In the genomic region with DNA sequence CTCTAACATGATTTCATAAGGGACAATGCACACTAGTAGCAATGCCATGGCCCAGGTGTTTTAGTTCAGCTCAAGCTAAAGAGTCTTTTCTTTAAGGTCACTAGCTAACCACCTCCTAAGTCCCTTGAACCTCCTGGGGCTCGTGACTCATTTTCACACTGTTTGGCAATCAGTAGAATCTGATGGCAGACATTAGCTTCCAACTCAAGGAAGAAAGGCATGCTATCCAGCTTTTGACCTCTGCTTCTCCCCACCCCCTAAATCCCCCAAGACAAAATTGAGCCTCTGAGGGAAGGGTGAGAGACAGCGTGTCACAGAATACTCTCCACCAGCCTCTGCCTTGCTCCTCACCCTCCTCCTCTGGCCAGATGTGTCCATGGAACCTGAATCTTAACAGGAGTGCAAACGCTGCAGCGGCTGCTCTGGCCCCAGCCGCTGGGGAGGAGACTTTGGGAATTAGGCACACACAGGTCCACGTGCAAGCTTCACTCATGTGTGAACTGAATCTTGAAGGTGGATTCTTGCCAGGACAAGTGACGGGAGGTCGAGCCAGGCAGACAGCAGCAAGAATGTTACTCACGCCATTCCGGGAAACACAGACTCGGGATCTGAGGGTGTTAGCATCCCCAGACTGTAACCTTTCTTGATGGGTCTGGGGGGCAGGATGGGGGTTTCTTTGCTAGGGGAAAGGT, we compare ENCODE assay signal across 10 mouse cellular contexts. TPM values are rescaled to one million over a fixed set of nuclear protein-coding genes. Genes with fewer than 3 reads are reported as not detected.
DNase-seq lines count a peak whose midpoint lies in the region; ATAC-seq lines count a peak whose summit lies in the region.
"Had no signal": no experiment of that assay in that cellular context is flagged by ENCODE, and none has a peak within 500 bp of the region (broad histone marks: within the 10 kb centered on the region; RNA-seq: fewer than 3 reads in every experiment).

No protein-coding gene starts in this region.

- H3K27me3 ChIP-seq in midbrain, embryonic 11.5 days (ENCODE audit: control insufficient read depth, insufficient read depth, low read length) = no peaks in the 10 kb centered on the region
- H3K27me3 ChIP-seq in midbrain, embryonic 10.5 days (ENCODE audit: low read depth, poor library complexity, severe bottlenecking) = 0 out of 2 replicates have a peak, but pooled peaks cover 3% of the 10 kb centered on the region
- H3K27me3 ChIP-seq in kidney, embryonic 15.5 days = no peaks in the 10 kb centered on the region
- H3K27me3 ChIP-seq in stomach, embryonic 16.5 days (ENCODE audit: control insufficient read depth, insufficient read depth, low read length) = no peaks in the 10 kb centered on the region
- H3K27me3 ChIP-seq: lung, embryonic 15.5 days had no signal

- peak; percentile 77 for DNase-seq in midbrain, embryonic 11.5 days (ENCODE audit: low spot score, missing footprints)
- no peak for DNase-seq in midbrain, embryonic 10.5 days (ENCODE audit: low spot score)
- DNase-seq in gastrocnemius, postnatal 10 days = peak; percentile 35
- no peak for DNase-seq in natural killer cell, adult 2 months (ENCODE audit: low spot score in 2 of 2)
- no peak for DNase-seq in embryo, embryonic 9.5 days (ENCODE audit: extremely low spot score)
- DNase-seq in neural tube, embryonic 10.5 days (ENCODE audit: extremely low spot score, low spot score) = no peak
- DNase-seq: right cerebral cortex, postnatal 4 days had no signal

- H3K9ac ChIP-seq in midbrain, embryonic 11.5 days (ENCODE audit: low read length) = no peak overlapping the region
- H3K9ac ChIP-seq in kidney, embryonic 15.5 days = no peak overlapping the region
- H3K9ac ChIP-seq in stomach, embryonic 16.5 days (ENCODE audit: low read length) = no peak overlapping the region
- H3K9ac ChIP-seq: lung, embryonic 15.5 days had no signal

- H3K4me3 ChIP-seq in midbrain, embryonic 11.5 days (ENCODE audit: low read depth, low read length) = no peak overlapping the region
- no peak overlapping the region for H3K4me3 ChIP-seq in midbrain, embryonic 10.5 days
- no peak overlapping the region for H3K4me3 ChIP-seq in kidney, embryonic 15.5 days (replicated peaks)
- no peak overlapping the region for H3K4me3 ChIP-seq in stomach, embryonic 16.5 days (replicated peaks; ENCODE audit: low read length)
- H3K4me3 ChIP-seq: lung, embryonic 15.5 days had no signal

- H3K4me2 ChIP-seq in midbrain, embryonic 11.5 days = no peak overlapping the region
- 0 out of 2 replicates have a peak overlapping the region, but pooled peaks have one; percentile 13 for H3K4me2 ChIP-seq in kidney, embryonic 15.5 days
- no peak overlapping the region for H3K4me2 ChIP-seq in stomach, embryonic 16.5 days (ENCODE audit: low read depth, low read length)
- H3K4me2 ChIP-seq: lung, embryonic 15.5 days had no signal

- no peak for ATAC-seq in midbrain, embryonic 11.5 days (ENCODE audit: low FRiP score)
- 0 out of 2 replicates have a peak, but pooled peaks have one; percentile 22 for ATAC-seq in kidney, embryonic 15.5 days (replicated peaks; ENCODE audit: low FRiP score)
- ATAC-seq in stomach, embryonic 16.5 days (ENCODE audit: insufficient read depth, low FRiP score) = no peak

- 35% methylated on average over 11 of the region's 11 CpGs for WGBS in midbrain, embryonic 11.5 days
- WGBS in midbrain, embryonic 10.5 days = 41% methylated on average over 11 of the region's 11 CpGs
- WGBS in kidney, embryonic 15.5 days = 17% methylated on average over 11 of the region's 11 CpGs
- WGBS in stomach, embryonic 16.5 days = 40% methylated on average over 11 of the region's 11 CpGs

- no peaks in the 10 kb centered on the region for H3K36me3 ChIP-seq in midbrain, embryonic 11.5 days (ENCODE audit: control insufficient read depth, insufficient read depth, low read length)
- no peaks in the 10 kb centered on the region for H3K36me3 ChIP-seq in midbrain, embryonic 10.5 days
- no peaks in the 10 kb centered on the region for H3K36me3 ChIP-seq in kidney, embryonic 15.5 days
- no peaks in the 10 kb centered on the region for H3K36me3 ChIP-seq in stomach, embryonic 16.5 days (ENCODE audit: control insufficient read depth, insufficient read depth, low read length)
- H3K36me3 ChIP-seq: lung, embryonic 15.5 days had no signal

- no peaks in the 10 kb centered on the region for H3K9me3 ChIP-seq in midbrain, embryonic 11.5 days (ENCODE audit: control insufficient read depth, low read length)
- H3K9me3 ChIP-seq in midbrain, embryonic 10.5 days (replicated peaks) = 0 out of 2 replicates have a peak, but pooled peaks cover 4% of the 10 kb centered on the region
- H3K9me3 ChIP-seq in kidney, embryonic 15.5 days (replicated peaks) = no peaks in the 10 kb centered on the region
- H3K9me3 ChIP-seq in stomach, embryonic 16.5 days (replicated peaks; ENCODE audit: control insufficient read depth, low read length) = no peaks in the 10 kb centered on the region
- H3K9me3 ChIP-seq: lung, embryonic 15.5 days had no signal

- no peak overlapping the region for H3K27ac ChIP-seq in midbrain, embryonic 11.5 days (ENCODE audit: low read depth, low read length)
- no peak overlapping the region for H3K27ac ChIP-seq in midbrain, embryonic 10.5 days (replicated peaks)
- no peak overlapping the region for H3K27ac ChIP-seq in kidney, embryonic 15.5 days
- H3K27ac ChIP-seq in stomach, embryonic 16.5 days (ENCODE audit: low read length) = 0 out of 2 replicates have a peak overlapping the region, but pooled peaks have one; percentile 7
- H3K27ac ChIP-seq: lung, embryonic 15.5 days had no signal

- H3K4me1 ChIP-seq in midbrain, embryonic 11.5 days (ENCODE audit: control insufficient read depth, insufficient read depth, low read length) = no peaks in the 10 kb centered on the region
- peaks cover 7% of the 10 kb centered on the region; the same call in 1 of the 2 replicates for H3K4me1 ChIP-seq in midbrain, embryonic 10.5 days
- H3K4me1 ChIP-seq in kidney, embryonic 15.5 days = peaks cover 9% of the 10 kb centered on the region
- H3K4me1 ChIP-seq in stomach, embryonic 16.5 days (ENCODE audit: control insufficient read depth, insufficient read depth, low read length) = peaks cover 7% of the 10 kb centered on the region; the same call in 1 of the 2 replicates

RNA-seq across cellular contexts. Expression of a gene that starts 30.7 kb away (rescaled TPM):
- not detected in 2 replicates for polyA plus RNA-seq in midbrain, embryonic 11.5 days (2014; fragmentation: Nextera tagmentation; extraction: Ambion mirVana)
- 0.07 TPM in 1 of 2 replicates, not detected in the other for polyA plus RNA-seq in midbrain, embryonic 10.5 days (2016; fragmentation: Nextera tagmentation; extraction: Ambion mirVana)
- not detected for total RNA-seq in gastrocnemius, postnatal 10 days (2021)
- not detected in 2 replicates for polyA plus RNA-seq in kidney, embryonic 15.5 days (2015; fragmentation: Nextera tagmentation; extraction: Ambion mirVana)
- polyA plus RNA-seq in stomach, embryonic 16.5 days (2015; fragmentation: Nextera tagmentation; extraction: Ambion mirVana) = 0.17 and 0.31 TPM in 2 replicates

Comparison
In these comparisons a context has a peak if more than half of its experiments do, and no peak if none do; other contexts are left out.
1. DNase-seq: peak in midbrain, embryonic 11.5 days (single experiment) and gastrocnemius, postnatal 10 days (single experiment); none in midbrain, embryonic 10.5 days (single experiment), natural killer cell, adult 2 months (0 of 2), embryo, embryonic 9.5 days (single experiment) and neural tube, embryonic 10.5 days (single experiment).